Mouse (Mus musculus) bone marrow macrophage, adult 2 months (primary cell): ENCODE results near the gene Rock2.

Experiments
- CTCF ChIP-seq: IDR thresholded peaks from 2 replicates; pipeline ENCODE4 v1.5.1; 2012; ENCODE audit warnings: low read depth, mild to moderate bottlenecking, low read length, moderate library complexity
- POLR2A ChIP-seq: IDR thresholded peaks from 2 replicates; pipeline ENCODE4 v1.6.1; 2012; ENCODE audit warnings: mild to moderate bottlenecking, low read depth, low read length, borderline replicate concordance

- no peak for TF ChIP-seq CTCF
- TF ChIP-seq POLR2A: no peak
Observed at GRCm38 (mm10) chr12:16874086-16874485, 20.6 kb upstream of the Rock2 start.
